In genomic region chr8:35205536-35205935, GRCm38 (mm10) we compare ENCODE assay signal across 9 mouse cellular contexts.
DNase-seq lines count a peak whose midpoint lies in the region; ATAC-seq lines count a peak whose summit lies in the region.
"Had no signal": no experiment of that assay in that cellular context is flagged by ENCODE, and none has a peak within 500 bp of the region (broad histone marks: within the 10 kb centered on the region; RNA-seq: fewer than 3 reads in every experiment).

No protein-coding gene starts in this region.

- H3K9ac ChIP-seq in forebrain, embryonic 14.5 days (ENCODE audit: low read length): no peak overlapping the region
- H3K9ac ChIP-seq in forebrain, embryonic 15.5 days (replicated peaks): no peak overlapping the region
- peak overlapping the region; percentile 64 for H3K9ac ChIP-seq in heart, embryonic 16.5 days (ENCODE audit: low read length)

- H3K9me3 ChIP-seq in forebrain, embryonic 14.5 days (replicated peaks; ENCODE audit: control insufficient read depth, low read length): no peaks in the 10 kb centered on the region
- no peaks in the 10 kb centered on the region for H3K9me3 ChIP-seq in forebrain, embryonic 15.5 days
- H3K9me3 ChIP-seq in heart, embryonic 16.5 days (replicated peaks; ENCODE audit: control insufficient read depth, low read length): no peaks in the 10 kb centered on the region
- H3K9me3 ChIP-seq in megakaryocyte, embryonic 14.5 days: peaks cover under 1% of the 10 kb centered on the region; the same call in 1 of the 2 replicates

- peak; percentile 32 for DNase-seq in forebrain, embryonic 14.5 days (ENCODE audit: low spot score)
- DNase-seq in WW6 (ENCODE audit: low read depth, low spot score): peak; percentile 80
- DNase-seq in cerebellum, postnatal 36 days: peak; percentile 24 to 29
- DNase-seq in large intestine, adult 2 months (ENCODE audit: low read depth, low spot score): peak; percentile 70
- peak; percentile 60 to 67 for DNase-seq in thymus, postnatal 10 days (ENCODE audit: low spot score in 2 of 2)

- no peak overlapping the region for H3K4me2 ChIP-seq in forebrain, embryonic 14.5 days (ENCODE audit: low read length)
- no peak overlapping the region for H3K4me2 ChIP-seq in forebrain, embryonic 15.5 days (replicated peaks)
- H3K4me2 ChIP-seq in heart, embryonic 16.5 days (ENCODE audit: low read depth, low read length): peak overlapping the region; percentile 59

- no peak overlapping the region for H3K4me3 ChIP-seq in forebrain, embryonic 14.5 days (ENCODE audit: low read depth, low read length)
- no peak overlapping the region for H3K4me3 ChIP-seq in forebrain, embryonic 15.5 days
- peak overlapping the region; percentile 29; the same call in 1 of the 2 replicates for H3K4me3 ChIP-seq in heart, embryonic 16.5 days (ENCODE audit: low read length)
- H3K4me3 ChIP-seq in megakaryocyte, embryonic 14.5 days (replicated peaks): peak overlapping the region; percentile 83

- H3K36me3 ChIP-seq in forebrain, embryonic 14.5 days (ENCODE audit: control insufficient read depth, insufficient read depth, low read length): no peaks in the 10 kb centered on the region
- H3K36me3 ChIP-seq in forebrain, embryonic 15.5 days: no peaks in the 10 kb centered on the region
- no peaks in the 10 kb centered on the region for H3K36me3 ChIP-seq in heart, embryonic 16.5 days (ENCODE audit: control insufficient read depth, insufficient read depth)
- no peaks in the 10 kb centered on the region for H3K36me3 ChIP-seq in megakaryocyte, embryonic 14.5 days (replicated peaks; ENCODE audit: low read length)
- H3K36me3 ChIP-seq: G1E had no signal

- H3K4me1 ChIP-seq in forebrain, embryonic 14.5 days (ENCODE audit: control insufficient read depth, insufficient read depth, low read length): no peaks in the 10 kb centered on the region; the same call in 1 of the 2 replicates
- no peaks in the 10 kb centered on the region for H3K4me1 ChIP-seq in forebrain, embryonic 15.5 days
- peaks cover 22% of the 10 kb centered on the region for H3K4me1 ChIP-seq in heart, embryonic 16.5 days (ENCODE audit: control insufficient read depth, insufficient read depth, low read length)
- peaks cover 75% of the 10 kb centered on the region for H3K4me1 ChIP-seq in megakaryocyte, embryonic 14.5 days

- 16% methylated on average over 8 of the region's 8 CpGs for WGBS in forebrain, embryonic 14.5 days
- 20% methylated on average over 8 of the region's 8 CpGs for WGBS in forebrain, embryonic 15.5 days
- 11% methylated on average over 8 of the region's 8 CpGs for WGBS in heart, embryonic 16.5 days
- 5% methylated on average over 8 of the region's 8 CpGs for WGBS in large intestine, adult 2 months

- H3K27me3 ChIP-seq in forebrain, embryonic 14.5 days (replicated peaks; ENCODE audit: control insufficient read depth, insufficient read depth, low read length): no peaks in the 10 kb centered on the region
- no peaks in the 10 kb centered on the region for H3K27me3 ChIP-seq in forebrain, embryonic 15.5 days
- H3K27me3 ChIP-seq in heart, embryonic 16.5 days (ENCODE audit: control insufficient read depth, insufficient read depth, low read length): no peaks in the 10 kb centered on the region
- H3K27me3 ChIP-seq in megakaryocyte, embryonic 14.5 days (replicated peaks): no peaks in the 10 kb centered on the region

- H3K27ac ChIP-seq in forebrain, embryonic 14.5 days (ENCODE audit: low read depth, low read length): no peak overlapping the region
- H3K27ac ChIP-seq in forebrain, embryonic 15.5 days (replicated peaks): no peak overlapping the region
- peak overlapping the region; percentile 66 for H3K27ac ChIP-seq in heart, embryonic 16.5 days (ENCODE audit: low read length)

- no peak for ATAC-seq in forebrain, embryonic 14.5 days
- ATAC-seq in forebrain, embryonic 15.5 days (replicated peaks): no peak
- 0 out of 2 replicates have a peak, but pooled peaks have one; percentile 38 for ATAC-seq in heart, embryonic 16.5 days (replicated peaks; ENCODE audit: extremely low read depth, insufficient read depth, low FRiP score)

Comparison
In these comparisons a context has a peak if more than half of its experiments do, and no peak if none do; other contexts are left out.
1. DNase-seq: peak in every context shown above with its lines; median percentile 80 in WW6; 70 in large intestine, adult 2 months; 64 in thymus, postnatal 10 days; 32 in forebrain, embryonic 14.5 days; 26 in cerebellum, postnatal 36 days.
2. H3K4me3 ChIP-seq: peak in heart, embryonic 16.5 days (single experiment) and megakaryocyte, embryonic 14.5 days (single experiment); none in forebrain, embryonic 14.5 days (single experiment) and forebrain, embryonic 15.5 days (single experiment).